Mouse (Mus musculus) bone marrow, adult 2 months (tissue): ENCODE measurements at regions not wholly inside any gene's neighbourhood (a gene's known extent, or its start where the extent isn't known, plus 50 kb on each side); places are given as distances from the start of the nearest gene placed in this dataset.

ENCODE experiments used
- H3K27ac ChIP-seq: fragments of 200-500 bp; 2 replicates; pipeline ENCODE4 v1.5.1; 2012; ENCODE audit warnings: low read depth, mild to moderate bottlenecking, control low read depth, inconsistent platforms, low read length; ENCODE audit not compliant: control insufficient read depth, poor library complexity, insufficient read depth
- H3K4me1 ChIP-seq: fragments of 200-500 bp; 2 replicates; pipeline ENCODE4 v1.6.1; 2011; ENCODE audit warnings: low read length; ENCODE audit not compliant: control insufficient read depth, insufficient read depth
- H3K4me3 ChIP-seq: fragments of 200-500 bp; replicated peaks from 2 replicates; pipeline ENCODE3; 2011; ENCODE audit warnings: mild to moderate bottlenecking, low read depth, low read length, control low read depth; ENCODE audit not compliant: control insufficient read depth
- CTCF ChIP-seq: fragments of 200-500 bp; IDR thresholded peaks from 2 replicates; pipeline ENCODE4 v1.5.1; 2011; ENCODE audit warnings: low read length, control low read depth; ENCODE audit not compliant: control insufficient read depth, insufficient read depth
- POLR2A ChIP-seq: fragments of 200-500 bp; IDR thresholded peaks from 2 replicates; pipeline ENCODE4 v1.6.1; 2011; ENCODE audit warnings: low read depth, mild to moderate bottlenecking, control low read depth, low read length, borderline replicate concordance; ENCODE audit not compliant: control insufficient read depth
- WGBS: fragments of 180-500 bp; shearing (Covaris S2); methylation state at CpG from one replicate; pipeline ENCODE4 v1.1.7; 2018; 5-methylcytosine and 5-hydroxymethylcytosine counted together

- Histone ChIP-seq H3K4me3 (no peak overlapping the region), H3K27ac (no peak overlapping the region), H3K4me1 (no peaks in the 10 kb centered on the region)
- WGBS = 11% methylated on average over 33 of the region's 34 CpGs
- no peak for TF ChIP-seq POLR2A
- no peak for TF ChIP-seq CTCF
Measured at GRCm38 (mm10) chr5:119005825-119006471, 445.5 kb downstream of the Med13l start.

GRCm38 (mm10) chr5:119010048-119010447 is 449.6 kb downstream of the Med13l start:
- no peaks in the 10 kb centered on the region for H3K4me1 ChIP-seq
- 21% methylated on average over 14 of the region's 14 CpGs for WGBS
- no peak overlapping the region for H3K4me3 ChIP-seq
- TF ChIP-seq CTCF (no peak), POLR2A (no peak)
- no peak overlapping the region for H3K27ac ChIP-seq

GRCm38 (mm10) chr5:119015181-119015580 is 454.7 kb downstream of the Med13l start:
- TF ChIP-seq POLR2A (no peak), CTCF (no peak)
- Histone ChIP-seq H3K27ac (no peak overlapping the region), H3K4me3 (no peak overlapping the region), H3K4me1 (no peaks in the 10 kb centered on the region)
- WGBS = 77% methylated on average over 5 of the region's 5 CpGs

- 63% methylated on average over 15 of the region's 15 CpGs for WGBS
- TF ChIP-seq POLR2A (no peak), CTCF (no peak)
Measured at GRCm38 (mm10) chr5:119015606-119016255, 455.3 kb downstream of the Med13l start.

GRCm38 (mm10) chr5:119016420-119016819 is 455.9 kb downstream of the Med13l start:
- Histone ChIP-seq H3K27ac (no peak overlapping the region), H3K4me3 (no peak overlapping the region), H3K4me1 (no peaks in the 10 kb centered on the region)
- TF ChIP-seq CTCF (no peak), POLR2A (no peak)
- WGBS = 52% methylated on average over 4 of the region's 4 CpGs

More at GRCm38 (mm10) chr5:119015606-119016255, 455.3 kb downstream of the Med13l start:
- Histone ChIP-seq H3K4me1 (no peaks in the 10 kb centered on the region), H3K4me3 (no peak overlapping the region), H3K27ac (no peak overlapping the region)

DNA sequence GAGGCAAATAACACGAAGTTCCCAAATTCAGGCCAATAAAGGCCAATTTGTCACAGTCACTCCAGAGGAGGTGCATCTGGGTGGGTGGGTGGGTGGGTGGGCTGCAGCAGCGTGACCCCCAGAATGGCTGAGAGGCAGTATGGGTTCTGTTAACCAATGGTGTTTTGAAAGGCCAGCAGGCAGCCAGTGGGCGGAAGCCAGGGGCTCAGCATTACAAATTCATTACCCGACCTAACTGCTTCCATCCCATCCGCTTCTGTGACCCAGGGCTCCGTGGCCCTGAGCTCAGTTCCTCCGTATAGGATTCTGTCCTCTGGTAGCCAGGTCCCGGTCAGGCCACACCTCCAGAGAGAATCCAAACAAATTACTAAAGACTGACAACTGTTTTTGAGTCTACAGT is 463.5 kb downstream of the Med13l start:
- Histone ChIP-seq H3K4me3 (no peak overlapping the region), H3K4me1 (no peaks in the 10 kb centered on the region), H3K27ac (no peak overlapping the region)
- TF ChIP-seq CTCF (no peak), POLR2A (no peak)
- 77% methylated on average over 8 of the region's 8 CpGs for WGBS

DNA sequence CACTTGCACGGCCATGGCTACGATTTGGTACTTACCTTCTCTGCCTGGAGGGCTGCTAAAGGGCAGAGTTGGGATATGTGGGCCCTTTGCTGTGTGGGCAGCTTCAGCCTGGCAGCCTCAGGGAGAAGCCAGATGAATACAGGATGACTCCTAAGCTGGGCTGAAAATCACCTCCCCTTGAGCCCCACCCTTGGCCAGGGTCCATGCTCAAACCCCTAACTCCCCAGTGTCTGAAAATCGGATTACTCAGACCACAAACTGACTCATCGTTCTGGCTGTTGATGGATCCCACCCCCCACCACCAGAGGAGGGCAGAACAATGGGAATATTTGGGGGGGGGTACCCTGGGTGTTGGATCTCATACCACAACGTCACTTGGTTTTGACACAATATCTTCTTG is 471.6 kb downstream of the Med13l start:
- no peak overlapping the region for H3K27ac ChIP-seq
- WGBS = 80% methylated on average over 5 of the region's 5 CpGs
- no peak overlapping the region for H3K4me3 ChIP-seq
- TF ChIP-seq POLR2A (no peak), CTCF (no peak)
- no peaks in the 10 kb centered on the region for H3K4me1 ChIP-seq

- no peaks in the 10 kb centered on the region; the same call in 1 of the 2 replicates for H3K4me1 ChIP-seq
- H3K27ac ChIP-seq = no peak overlapping the region
- TF ChIP-seq CTCF = no peak
- TF ChIP-seq POLR2A = no peak
- WGBS = 85% methylated on average over 10 of the region's 10 CpGs
- H3K4me3 ChIP-seq = no peak overlapping the region
Measured at GRCm38 (mm10) chr5:119044548-119044947, 484.1 kb downstream of the Med13l start.

DNA sequence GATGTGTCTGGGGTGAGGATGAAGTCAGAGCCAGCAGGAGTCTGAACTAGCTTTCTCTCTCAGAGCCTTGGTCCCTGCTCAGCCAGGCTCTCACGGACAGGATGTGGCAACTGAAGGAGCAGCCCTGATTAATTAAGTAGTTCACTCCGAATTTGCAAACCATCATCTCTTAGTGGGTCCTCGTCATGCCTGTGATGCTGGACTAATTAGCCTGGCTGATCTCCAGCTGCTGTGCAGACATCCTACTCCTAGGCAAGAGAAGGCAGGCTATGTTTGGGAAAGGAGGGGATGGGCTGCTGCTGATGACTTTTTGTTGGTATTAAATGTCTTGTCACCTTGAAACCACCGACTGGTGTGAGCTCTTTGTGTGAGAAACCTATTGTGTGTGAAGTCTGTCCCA is 487.1 kb downstream of the Med13l start:
- Histone ChIP-seq H3K4me3 (no peak overlapping the region), H3K4me1 (no peaks in the 10 kb centered on the region; the same call in 1 of the 2 replicates), H3K27ac (no peak overlapping the region)
- no peak for TF ChIP-seq POLR2A
- no peak for TF ChIP-seq CTCF
- WGBS = 61% methylated on average over 4 of the region's 4 CpGs
